Mouse (Mus musculus): ENCODE measurements around the gene Cdh5.

Gene Cdh5

GRCm38 (mm10) chr8:104101415-104101814 lies at the start of gene Cdh5:
Gene Cdh5, plus strand, starts transcription at chr8:104101625.
- Histone ChIP-seq H3K36me3 (ENCODE audit: insufficient read depth, low read length) (no peaks in the 10 kb centered on the region), H3K4me1 (replicated peaks; ENCODE audit: low read depth, low read length) (peaks cover 40% of the 10 kb centered on the region), H3K27me3 (ENCODE audit: insufficient read depth, low read length) (peaks cover 95% of the 10 kb centered on the region), H3K4me3 (replicated peaks; ENCODE audit: low read length) (no peak within 1 kb of the TSS), H3K9me3 (ENCODE audit: low read length) (no peaks in the 10 kb centered on the region)
- TF ChIP-seq CTCF (conservative IDR thresholded peaks at IDR 0.05; ENCODE audit: low read length), result no peak
- no peak for TF ChIP-seq POU5F1 (IDR thresholded peaks at IDR 0.05; ENCODE audit: borderline replicate concordance, low read length)
- TF ChIP-seq NANOG (IDR thresholded peaks at IDR 0.05; ENCODE audit: borderline replicate concordance, low read length), result no peak

DNA sequence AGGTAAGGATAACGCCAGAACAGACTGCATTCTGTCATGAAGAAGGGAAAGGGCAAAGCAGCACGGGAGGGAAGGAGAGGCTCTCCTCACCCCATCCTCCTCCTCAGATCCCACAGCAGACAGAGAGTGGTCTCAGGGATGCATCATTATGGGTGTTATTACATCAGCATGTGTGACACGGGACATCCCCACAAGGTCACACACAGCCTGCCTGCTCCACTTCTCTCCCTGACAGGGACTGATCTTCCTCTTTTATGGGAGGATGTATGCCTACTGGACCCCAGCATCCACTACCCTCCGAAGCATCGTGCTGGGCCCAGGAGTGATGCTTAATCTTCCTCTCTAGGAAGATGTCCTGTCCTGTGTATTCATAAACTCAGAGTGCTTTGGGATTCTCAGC lies 41.5 kb upstream of the Cdh5 start:
- H3K9me3 ChIP-seq (ENCODE audit: low read length), result no peaks in the 10 kb centered on the region
- H3K4me3 ChIP-seq (replicated peaks; ENCODE audit: low read length), result no peak overlapping the region
- TF ChIP-seq POU5F1 (IDR thresholded peaks at IDR 0.05; ENCODE audit: borderline replicate concordance, low read length) (no peak), NANOG (IDR thresholded peaks at IDR 0.05; ENCODE audit: borderline replicate concordance, low read length) (no peak), CTCF (conservative IDR thresholded peaks at IDR 0.05; ENCODE audit: low read length) (no peak)
- H3K27me3 ChIP-seq (ENCODE audit: insufficient read depth, low read length), result peaks cover 63% of the 10 kb centered on the region
- H3K36me3 ChIP-seq (ENCODE audit: insufficient read depth, low read length), result no peaks in the 10 kb centered on the region
- peaks cover 18% of the 10 kb centered on the region for H3K4me1 ChIP-seq (replicated peaks; ENCODE audit: low read depth, low read length)

GRCm38 (mm10) chr8:104060446-104060845 lies 41.0 kb upstream of the Cdh5 start:
- Histone ChIP-seq H3K36me3 (ENCODE audit: insufficient read depth, low read length) (no peaks in the 10 kb centered on the region), H3K9me3 (ENCODE audit: low read length) (no peaks in the 10 kb centered on the region), H3K27me3 (ENCODE audit: insufficient read depth, low read length) (peaks cover 69% of the 10 kb centered on the region), H3K4me3 (replicated peaks; ENCODE audit: low read length) (no peak overlapping the region), H3K4me1 (replicated peaks; ENCODE audit: low read depth, low read length) (peaks cover 18% of the 10 kb centered on the region)
- TF ChIP-seq CTCF (conservative IDR thresholded peaks at IDR 0.05; ENCODE audit: low read length) (no peak), NANOG (IDR thresholded peaks at IDR 0.05; ENCODE audit: borderline replicate concordance, low read length) (no peak)

DNA sequence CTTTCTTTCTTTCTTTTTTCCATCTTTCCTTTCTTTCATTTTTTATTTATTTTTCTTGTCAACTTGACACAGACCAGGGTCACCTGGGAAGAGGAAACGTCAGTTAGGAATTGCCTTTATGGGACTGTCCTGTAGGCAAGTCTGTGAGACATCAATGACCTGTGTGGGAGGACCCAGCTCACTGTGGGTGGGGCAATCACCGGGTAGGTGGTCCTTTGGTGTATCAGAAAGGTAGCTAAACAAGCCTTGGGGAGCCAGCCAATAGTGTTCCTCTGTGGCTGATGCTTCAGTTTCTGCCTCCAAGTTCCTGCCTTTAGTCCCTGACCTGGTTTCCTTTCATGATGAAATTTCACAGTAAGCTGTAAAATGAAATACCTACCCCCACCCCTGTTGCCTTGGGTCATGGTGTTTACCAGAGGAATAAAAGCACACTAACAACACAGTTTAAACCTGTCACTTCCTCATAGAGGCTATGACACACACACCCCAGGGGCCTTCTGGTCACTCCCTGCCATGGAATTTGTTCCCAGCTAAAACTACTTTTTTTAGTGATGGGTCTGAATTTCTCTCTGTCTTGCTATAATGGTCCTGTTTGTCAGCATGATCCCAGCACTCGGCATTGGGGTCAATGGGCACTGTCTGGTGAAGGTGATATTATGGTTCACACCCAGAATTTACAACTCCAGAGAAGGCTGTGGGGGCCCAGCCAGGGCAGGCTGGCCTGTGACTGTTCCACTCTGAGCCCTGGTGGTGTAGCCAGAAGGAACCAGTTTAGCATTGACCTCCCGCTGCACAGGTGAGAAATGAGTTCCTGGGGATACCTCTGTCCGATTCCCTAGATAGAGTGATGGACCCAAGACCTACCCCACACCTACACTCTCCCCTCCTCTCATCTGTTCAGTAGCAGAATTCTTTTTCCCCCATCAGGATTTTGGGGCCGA lies 40.1 kb upstream of the Cdh5 start:
- Histone ChIP-seq H3K9me3 (ENCODE audit: low read length) (no peaks in the 10 kb centered on the region), H3K27me3 (ENCODE audit: insufficient read depth, low read length) (peaks cover 76% of the 10 kb centered on the region), H3K36me3 (ENCODE audit: insufficient read depth, low read length) (no peaks in the 10 kb centered on the region), H3K4me1 (replicated peaks; ENCODE audit: low read depth, low read length) (peaks cover 18% of the 10 kb centered on the region), H3K4me3 (replicated peaks; ENCODE audit: low read length) (peak overlapping the region; percentile 49; the same call in 1 of the 2 replicates)
- TF ChIP-seq POU5F1 (IDR thresholded peaks at IDR 0.05; ENCODE audit: borderline replicate concordance, low read length) (no peak), CTCF (conservative IDR thresholded peaks at IDR 0.05; ENCODE audit: low read length) (no peak), NANOG (IDR thresholded peaks at IDR 0.05; ENCODE audit: borderline replicate concordance, low read length) (no peak)

GRCm38 (mm10) chr8:104061989-104062820 lies 39.2 kb upstream of the Cdh5 start:
- Histone ChIP-seq H3K4me3 (replicated peaks; ENCODE audit: low read length) (peak overlapping the region; percentile 49), H3K4me1 (replicated peaks; ENCODE audit: low read depth, low read length) (peaks cover 18% of the 10 kb centered on the region), H3K9me3 (ENCODE audit: low read length) (no peaks in the 10 kb centered on the region), H3K36me3 (ENCODE audit: insufficient read depth, low read length) (no peaks in the 10 kb centered on the region), H3K27me3 (ENCODE audit: insufficient read depth, low read length) (peaks cover 76% of the 10 kb centered on the region)
- TF ChIP-seq POU5F1 (IDR thresholded peaks at IDR 0.05; ENCODE audit: borderline replicate concordance, low read length) (no peak), CTCF (conservative IDR thresholded peaks at IDR 0.05; ENCODE audit: low read length) (no peak), NANOG (IDR thresholded peaks at IDR 0.05; ENCODE audit: borderline replicate concordance, low read length) (no peak)

DNA sequence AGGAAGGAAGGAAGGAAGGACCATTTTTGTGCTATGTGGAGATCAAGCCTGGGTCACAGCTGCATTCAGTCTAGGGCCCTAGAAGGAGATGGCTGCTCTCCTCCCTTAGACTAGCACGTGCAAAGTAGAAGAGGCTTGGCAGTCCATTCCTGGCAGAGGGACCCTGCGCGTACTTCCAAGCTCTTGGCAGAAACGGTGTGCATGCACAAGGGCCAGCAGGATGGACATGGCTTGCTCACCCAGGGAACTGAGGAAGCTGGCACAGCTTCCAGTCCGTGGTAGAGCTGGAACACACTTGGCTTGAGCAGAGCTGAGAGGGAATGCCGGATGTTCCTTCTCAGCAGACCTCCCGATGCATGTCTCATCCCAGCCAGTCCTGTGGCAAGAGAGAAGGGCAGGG lies 36.2 kb upstream of the Cdh5 start:
- Histone ChIP-seq H3K27me3 (ENCODE audit: insufficient read depth, low read length) (peaks cover 51% of the 10 kb centered on the region), H3K9me3 (ENCODE audit: low read length) (no peaks in the 10 kb centered on the region), H3K36me3 (ENCODE audit: insufficient read depth, low read length) (no peaks in the 10 kb centered on the region), H3K4me1 (replicated peaks; ENCODE audit: low read depth, low read length) (peaks cover 34% of the 10 kb centered on the region), H3K4me3 (replicated peaks; ENCODE audit: low read length) (no peak overlapping the region)
- TF ChIP-seq POU5F1 (IDR thresholded peaks at IDR 0.05; ENCODE audit: borderline replicate concordance, low read length) (no peak), CTCF (conservative IDR thresholded peaks at IDR 0.05; ENCODE audit: low read length) (no peak), NANOG (IDR thresholded peaks at IDR 0.05; ENCODE audit: borderline replicate concordance, low read length) (no peak)

- Histone ChIP-seq H3K9me3 (ENCODE audit: low read length) (no peaks in the 10 kb centered on the region), H3K4me1 (replicated peaks; ENCODE audit: low read depth, low read length) (peaks cover 34% of the 10 kb centered on the region), H3K36me3 (ENCODE audit: insufficient read depth, low read length) (no peaks in the 10 kb centered on the region), H3K27me3 (ENCODE audit: insufficient read depth, low read length) (peaks cover 47% of the 10 kb centered on the region), H3K4me3 (replicated peaks; ENCODE audit: low read length) (no peak overlapping the region)
- TF ChIP-seq CTCF (conservative IDR thresholded peaks at IDR 0.05; ENCODE audit: low read length) (no peak), NANOG (IDR thresholded peaks at IDR 0.05; ENCODE audit: borderline replicate concordance, low read length) (no peak), POU5F1 (IDR thresholded peaks at IDR 0.05; ENCODE audit: borderline replicate concordance, low read length) (no peak)
Measured at GRCm38 (mm10) chr8:104065906-104066518, 35.4 kb upstream of the Cdh5 start.

- H3K36me3 ChIP-seq (ENCODE audit: insufficient read depth, low read length), result no peaks in the 10 kb centered on the region
- TF ChIP-seq POU5F1 (IDR thresholded peaks at IDR 0.05; ENCODE audit: borderline replicate concordance, low read length) (no peak), NANOG (IDR thresholded peaks at IDR 0.05; ENCODE audit: borderline replicate concordance, low read length) (no peak), CTCF (conservative IDR thresholded peaks at IDR 0.05; ENCODE audit: low read length) (no peak)
- no peak overlapping the region for H3K4me3 ChIP-seq (replicated peaks; ENCODE audit: low read length)
- peaks cover 20% of the 10 kb centered on the region for H3K4me1 ChIP-seq (replicated peaks; ENCODE audit: low read depth, low read length)
- no peaks in the 10 kb centered on the region for H3K9me3 ChIP-seq (ENCODE audit: low read length)
- H3K27me3 ChIP-seq (ENCODE audit: insufficient read depth, low read length), result peaks cover 36% of the 10 kb centered on the region
Measured at GRCm38 (mm10) chr8:104067390-104067925, 34.0 kb upstream of the Cdh5 start.
